Mouse (Mus musculus): ENCODE measurements around the gene Vpreb3.

DNA sequence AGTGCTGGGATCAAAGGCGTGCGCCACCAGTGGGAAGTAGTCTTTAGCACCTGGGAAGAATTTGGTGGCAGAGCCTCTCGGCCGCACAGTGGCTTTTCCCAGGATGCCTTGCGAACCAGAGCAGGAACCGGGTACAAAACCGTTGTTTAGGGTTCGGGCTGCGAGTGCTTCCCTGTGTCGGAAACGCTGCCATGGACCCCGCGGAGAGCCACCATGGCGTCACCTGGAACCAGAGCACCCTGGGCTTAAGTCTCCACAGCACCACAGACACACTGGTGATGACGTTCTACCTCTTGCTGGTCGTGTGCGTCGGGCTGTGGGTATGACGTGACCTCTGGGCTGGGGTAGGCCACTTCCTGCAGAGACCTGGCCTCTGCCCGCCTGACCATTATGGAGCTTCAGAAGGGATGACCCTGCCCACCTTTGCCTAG lies 11.5 kb downstream of the Vpreb3 start, which contains the start of gene Gm5134:
- TF ChIP-seq CTCF (IDR thresholded peaks at IDR 0.05; ENCODE audit: low read depth) (no peak), EP300 (IDR thresholded peaks at IDR 0.05; ENCODE audit: low read depth) (no peak)

Measured in liver, postnatal 0 days (tissue).